Mouse (Mus musculus): ENCODE data around the gene Rab4a.
"Not testable (repeated sequence)": the region's sequence is repeated elsewhere in the genome, so short reads cannot be mapped to it uniquely, and the experiment has no call there.

Gene Rab4a

GRCm38 (mm10) chr8:123789461-123789860 is 16.3 kb upstream of the Rab4a start:
- no peak for DNase-seq

DNA sequence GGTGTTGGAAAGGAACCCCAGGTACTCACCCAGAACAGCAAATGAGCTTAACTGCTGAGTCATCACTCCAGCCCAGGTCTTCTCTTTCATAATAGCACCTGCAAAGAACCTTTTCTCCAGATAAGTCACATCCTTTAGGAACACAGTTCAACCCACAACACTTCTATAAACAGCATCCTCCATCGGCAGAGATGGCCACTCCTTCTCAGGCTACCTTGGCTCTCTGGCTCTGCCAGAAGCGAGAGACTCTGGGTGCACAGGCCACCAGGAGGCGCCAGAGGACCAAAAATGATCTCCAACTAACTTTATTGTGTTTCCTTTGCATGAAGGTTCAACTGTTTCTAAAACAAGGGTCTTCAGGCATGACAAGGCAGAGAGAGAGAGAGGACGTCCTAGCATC is 15.8 kb upstream of the Rab4a start:
- peak; percentile 83 for DNase-seq

- no peak for DNase-seq
Observed at GRCm38 (mm10) chr8:123791101-123791844, 14.5 kb upstream of the Rab4a start.

GRCm38 (mm10) chr8:123791845-123792225 is 13.9 kb upstream of the Rab4a start:
- DNase-seq = no peak

DNA sequence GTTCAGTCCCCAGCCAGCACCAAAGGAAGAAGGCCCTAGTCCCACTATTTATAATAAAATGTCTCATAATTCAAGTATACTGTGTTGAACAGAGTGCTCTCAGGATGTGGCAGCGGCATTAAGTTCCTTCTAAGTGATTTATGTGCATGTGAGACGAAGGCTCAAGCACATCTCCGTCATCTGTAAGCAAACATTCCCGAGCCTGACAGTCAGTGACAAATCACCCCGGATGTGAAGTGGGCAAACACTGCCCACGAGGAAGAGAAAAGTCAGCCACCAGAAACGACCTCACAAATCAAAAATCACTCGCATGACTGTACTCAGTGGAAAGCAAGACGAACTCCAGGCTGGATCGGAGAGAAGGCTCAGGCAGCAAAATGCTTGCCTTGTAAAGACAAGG is 11.9 kb upstream of the Rab4a start:
- no peak for DNase-seq

GRCm38 (mm10) chr8:123794766-123795165 is 11.0 kb upstream of the Rab4a start:
- no peak for DNase-seq

DNA sequence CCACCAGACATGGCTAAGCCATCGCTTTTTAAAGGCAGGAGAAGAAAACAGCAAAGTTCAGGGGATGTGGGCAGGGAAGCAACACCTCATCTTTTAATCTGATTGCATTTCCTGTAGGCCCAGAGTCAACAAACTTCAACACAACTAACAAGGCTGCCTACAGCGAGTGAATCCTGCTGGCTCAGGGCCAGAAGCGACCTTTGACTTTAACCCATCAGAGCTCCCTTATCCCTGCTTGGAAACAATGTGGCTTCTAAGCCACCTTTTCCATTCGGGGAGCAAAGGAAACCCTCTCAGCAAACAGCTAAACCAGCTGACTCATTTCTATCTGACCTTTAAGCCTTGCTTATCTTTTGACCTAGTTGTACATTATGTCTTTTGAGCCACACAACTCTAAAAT is 9.0 kb upstream of the Rab4a start:
- DNase-seq = no peak

GRCm38 (mm10) chr8:123797928-123798327 is 7.9 kb upstream of the Rab4a start:
- no peak for DNase-seq

GRCm38 (mm10) chr8:123799434-123799833 is 6.4 kb upstream of the Rab4a start:
- DNase-seq = no peak

GRCm38 (mm10) chr8:123799885-123800284 is 5.9 kb upstream of the Rab4a start:
- no peak for DNase-seq

DNA sequence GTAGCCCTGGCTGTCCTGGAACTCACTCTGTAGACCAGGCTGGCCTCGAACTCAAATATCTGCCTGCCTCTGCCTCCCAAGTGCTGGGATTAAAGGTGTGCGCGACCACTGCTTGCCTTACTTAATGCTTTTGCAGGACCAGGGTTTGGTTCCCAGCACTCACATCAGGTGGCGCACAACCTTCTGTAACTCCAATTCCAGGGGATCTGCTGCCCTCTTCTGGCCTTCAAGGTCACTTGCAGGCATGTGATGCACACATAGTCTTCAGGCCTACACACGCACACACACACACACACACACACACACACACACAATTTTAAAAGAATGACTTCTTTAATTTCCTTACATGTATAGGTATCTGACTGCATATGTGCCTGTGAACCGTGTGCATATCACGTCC is 4.9 kb upstream of the Rab4a start:
- DNase-seq = no peak

DNA sequence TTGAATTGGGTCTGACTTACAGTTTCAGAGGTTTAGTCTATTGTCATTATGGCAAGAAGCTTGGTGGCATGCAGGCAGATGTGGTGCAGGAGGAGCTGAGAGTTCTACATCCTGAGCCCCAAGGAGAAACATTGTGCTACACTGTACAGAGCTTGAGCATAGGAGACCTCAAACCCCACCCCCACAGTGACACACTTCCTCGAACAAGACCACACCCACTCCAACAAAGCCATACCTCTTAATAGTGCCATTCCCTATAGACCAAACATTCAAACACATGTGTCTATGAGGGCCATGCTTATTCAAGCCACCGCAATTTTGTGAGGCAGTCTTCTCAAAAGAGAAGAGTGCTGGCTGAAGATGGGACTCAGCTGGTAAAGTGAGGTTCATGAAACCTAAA is 4.2 kb upstream of the Rab4a start:
- no peak for DNase-seq

DNA sequence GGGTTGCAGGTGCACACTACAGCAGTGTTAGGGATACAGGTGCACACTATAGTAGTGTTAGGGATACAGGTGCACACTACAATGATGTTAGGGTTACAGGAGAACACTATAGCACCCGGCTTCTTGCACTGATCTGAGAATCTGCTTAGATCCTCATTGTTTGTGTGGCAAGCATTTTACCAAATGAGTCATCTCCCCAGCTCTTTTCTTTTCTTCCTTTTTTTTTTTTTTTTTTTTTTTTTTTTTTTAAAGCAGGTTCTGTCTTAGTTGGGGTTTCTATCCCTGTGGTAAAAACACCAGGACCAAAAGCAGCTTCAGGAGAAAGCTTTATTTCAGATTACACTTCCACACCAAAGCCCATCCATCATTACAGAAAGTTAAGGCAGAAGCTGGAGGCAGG is 2.1 kb upstream of the Rab4a start:
- no peak for DNase-seq

GRCm38 (mm10) chr8:123804586-123804985 is 1.2 kb upstream of the Rab4a start:
- no peak for DNase-seq

GRCm38 (mm10) chr8:123805209-123805717 is 522 bp upstream of the Rab4a start:
- no peak for DNase-seq

DNA sequence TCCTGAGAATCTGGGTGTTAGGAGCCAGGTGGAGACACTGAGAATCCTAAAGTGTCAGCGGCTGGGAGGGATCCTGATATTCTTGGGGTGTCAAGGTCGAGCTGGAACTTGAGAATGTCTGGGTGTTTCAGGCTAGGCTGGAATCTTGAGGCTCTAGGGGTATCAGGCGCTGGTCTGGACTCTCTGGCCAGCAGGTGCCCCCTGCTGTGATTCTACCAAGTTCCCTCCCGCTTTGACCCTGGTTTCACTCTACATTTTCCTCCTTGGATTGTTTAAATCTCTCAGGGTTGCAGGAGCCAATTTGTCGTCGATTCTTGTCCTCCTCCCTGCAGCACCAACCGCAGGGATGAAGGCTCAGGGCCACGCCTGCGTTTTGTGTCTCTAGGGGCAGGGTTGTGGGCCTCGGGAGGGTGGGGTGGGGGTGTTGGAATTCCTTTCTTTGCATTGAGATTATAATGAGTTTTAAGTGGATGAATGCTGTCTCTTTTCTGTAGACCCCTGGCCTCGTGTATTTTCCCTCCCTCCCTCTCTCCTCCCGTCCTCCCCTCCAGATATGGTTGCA is 670 bp downstream of the Rab4a start:
- no peak for DNase-seq

GRCm38 (mm10) chr8:123807024-123807431 is 1.2 kb downstream of the Rab4a start:
- no peak for DNase-seq

- no peak for DNase-seq
Observed at GRCm38 (mm10) chr8:123807852-123808573, 2.2 kb downstream of the Rab4a start.

- DNase-seq = no peak
Observed at GRCm38 (mm10) chr8:123808671-123809070, 2.9 kb downstream of the Rab4a start.

- not testable (repeated sequence) for DNase-seq
Observed at GRCm38 (mm10) chr8:123809342-123809741, 3.6 kb downstream of the Rab4a start.

DNA sequence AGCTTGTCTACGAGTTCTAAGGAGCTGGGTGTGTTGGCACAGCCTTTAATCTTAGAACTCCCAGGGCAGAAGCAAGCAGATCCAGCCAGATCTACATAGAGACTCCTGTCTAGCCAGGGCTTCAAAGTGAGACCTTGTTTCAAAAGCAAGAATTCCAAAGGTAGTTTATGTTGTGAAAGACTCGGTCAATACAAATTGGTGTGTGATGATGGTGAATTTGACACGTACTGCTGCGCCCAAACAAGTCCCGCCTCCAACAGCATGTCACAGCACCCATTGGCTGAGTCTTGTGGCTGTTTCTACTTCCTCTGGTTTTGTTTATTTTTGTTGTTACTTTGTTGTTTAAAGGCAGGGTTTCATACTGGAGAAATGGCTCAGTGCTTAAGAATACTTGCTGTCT is 6.4 kb downstream of the Rab4a start:
- no peak for DNase-seq

GRCm38 (mm10) chr8:123813173-123813891 is 7.5 kb downstream of the Rab4a start:
- no peak for DNase-seq

GRCm38 (mm10) chr8:123813892-123814266 is 8.1 kb downstream of the Rab4a start:
- DNase-seq = no peak

Data from thymus, postnatal 25 days (tissue).